Mouse (Mus musculus) stomach, postnatal 0 days (tissue): ENCODE results near the gene Slc24a3. TPM values are rescaled to one million over a fixed set of nuclear protein-coding genes. Genes with fewer than 3 reads are reported as not detected.

Experiments used
- ATAC-seq: fragments of 200-750 bp; cut with Nextera tagmentation; 2 replicates; pipeline ENCODE4 v1.8.0; 2017; ENCODE audit not compliant: low FRiP score, low TSS enrichment
- DNase-seq: peaks from one replicate; pipeline ENCODE4 v3.0.0-alpha.2; 2016; ENCODE audit warnings: low spot score
- H3K27ac ChIP-seq: fragments of 300-500 bp; sonication (generic); replicated peaks from 2 replicates; pipeline ENCODE4 v1.5.1; 2014; ENCODE audit warnings: mild to moderate bottlenecking, control low read depth
- H3K27me3 ChIP-seq: fragments of 300-500 bp; sonication (generic); 2 replicates; pipeline ENCODE4 v1.6.1; 2014; ENCODE audit warnings: low read length; ENCODE audit not compliant: control insufficient read depth, insufficient read depth
- H3K36me3 ChIP-seq: fragments of 300-500 bp; sonication (generic); 2 replicates; pipeline ENCODE4 v1.6.1; 2014; ENCODE audit warnings: low read length, mixed read lengths; ENCODE audit not compliant: control insufficient read depth, insufficient read depth
- H3K4me1 ChIP-seq: fragments of 300-500 bp; sonication (generic); replicated peaks from 2 replicates; pipeline ENCODE4 v1.6.1; 2014; ENCODE audit warnings: antibody characterized with exemption; ENCODE audit not compliant: control insufficient read depth, insufficient read depth
- H3K4me2 ChIP-seq: fragments of 300-500 bp; sonication (generic); replicated peaks from 2 replicates; pipeline ENCODE4 v1.6.1; 2014; ENCODE audit warnings: low read depth, mild to moderate bottlenecking, control low read depth, moderate library complexity
- H3K4me3 ChIP-seq: fragments of 300-500 bp; sonication (generic); 2 replicates; pipeline ENCODE4 v1.5.1; 2014; ENCODE audit warnings: low read depth, low read length, control low read depth
- H3K9ac ChIP-seq: fragments of 300-500 bp; sonication (generic); 2 replicates; pipeline ENCODE4 v1.6.1; 2014; ENCODE audit warnings: mild to moderate bottlenecking, low read length, control low read depth, mixed read lengths
- H3K9me3 ChIP-seq: fragments of 300-500 bp; sonication (generic); 2 replicates; pipeline ENCODE4 v1.6.1; 2016; ENCODE audit warnings: low read length; ENCODE audit not compliant: control insufficient read depth
- CTCF ChIP-seq: IDR thresholded peaks from 2 replicates; pipeline ENCODE4 v1.5.1; 2016; ENCODE audit warnings: antibody characterized with exemption, low read depth, mild to moderate bottlenecking, moderate library complexity
- EP300 ChIP-seq: optimal IDR thresholded peaks from 2 replicates; pipeline ENCODE3; 2016; ENCODE audit warnings: antibody characterized with exemption
- whole genome bisulfite sequencing: fragments of 180-500 bp; shearing (Covaris S2); extraction: QIAGEN DNeasy Blood & Tissue Kit; methylation state at CpG from one replicate; pipeline ENCODE4 v1.1.7; 2014; 5-methylcytosine and 5-hydroxymethylcytosine counted together
- polyA plus RNA-seq: library from polyadenylated mRNA; unstranded; fragments of >200 nt; fragmentation: Nextera tagmentation; extraction: Ambion mirVana; gene quantifications from 2 replicates; pipeline ENCODE4 v1.2.1, GENCODE M21; 2015

Slc24a3 gene
- polyA plus RNA-seq, 1 experiment from 2014 or later: 5.7 TPM

DNA sequence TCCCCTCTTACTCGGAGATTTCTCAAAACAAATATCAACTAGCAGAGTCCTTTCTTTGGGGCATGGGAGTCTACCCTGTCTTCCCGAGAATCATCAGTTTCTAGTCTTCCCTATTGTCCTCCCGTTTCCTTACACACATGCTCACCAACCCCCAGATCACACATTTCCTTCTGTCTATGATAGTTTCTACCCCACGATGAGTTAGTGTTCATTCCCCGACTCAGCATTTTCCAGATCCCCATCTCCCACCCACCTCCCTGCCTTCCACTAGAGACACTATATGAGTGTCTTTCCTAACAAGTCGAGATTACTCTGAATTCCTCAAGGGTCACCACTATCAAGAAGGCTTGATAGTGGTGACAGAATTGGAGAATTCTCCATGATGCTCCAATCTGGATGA is 1.7 kb upstream of the Slc24a3 start:
- H3K27me3 ChIP-seq: no peaks in the 10 kb centered on the region
- no peak overlapping the region for H3K4me2 ChIP-seq
- no peaks in the 10 kb centered on the region for H3K9me3 ChIP-seq
- WGBS: 82% methylated on average over 6 of the region's 6 CpGs
- DNase-seq: no peak
- no peak for TF ChIP-seq EP300
- H3K4me3 ChIP-seq: no peak overlapping the region
- no peak for ATAC-seq
- H3K27ac ChIP-seq: no peak overlapping the region
- no peaks in the 10 kb centered on the region for H3K36me3 ChIP-seq
- H3K9ac ChIP-seq: no peak overlapping the region
- no peaks in the 10 kb centered on the region for H3K4me1 ChIP-seq

DNA sequence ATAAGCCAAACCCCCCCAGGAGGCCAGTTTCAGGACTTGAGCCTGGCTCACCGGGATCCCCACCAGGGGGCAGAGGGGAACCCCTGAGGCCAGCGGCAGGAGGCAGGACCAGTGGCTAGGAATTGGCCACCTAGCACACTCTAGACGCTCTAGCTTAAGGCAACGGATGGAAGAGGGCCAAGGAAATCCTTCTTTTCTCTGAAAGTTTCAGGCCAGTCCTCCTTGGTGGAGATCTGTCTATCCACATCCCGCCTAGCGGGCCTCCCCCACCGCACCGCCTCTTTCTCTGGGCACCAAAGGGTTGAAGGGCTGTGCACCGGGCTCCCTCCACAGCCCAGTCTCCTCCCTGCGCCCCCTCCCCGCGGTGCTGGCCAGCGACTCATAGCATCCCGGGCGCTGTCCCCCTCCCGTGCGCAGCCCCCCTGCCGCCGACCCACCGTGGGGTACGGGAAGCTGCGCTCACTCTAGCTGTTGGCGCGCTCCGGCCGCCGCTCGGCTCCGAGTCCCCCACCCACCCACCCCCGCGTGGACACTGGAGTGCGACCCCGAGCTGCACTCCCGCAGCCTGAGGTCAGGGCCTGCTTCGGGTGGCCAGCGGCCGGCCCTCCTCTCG is 397 bp upstream of the Slc24a3 start:
- H3K4me2 ChIP-seq: peak overlapping the region; percentile 84
- no peaks in the 10 kb centered on the region for H3K36me3 ChIP-seq
- H3K4me1 ChIP-seq: no peaks in the 10 kb centered on the region
- under 1% methylated on average over 34 of the region's 38 CpGs for WGBS
- no peaks in the 10 kb centered on the region for H3K27me3 ChIP-seq
- DNase-seq (peak; percentile 61), ATAC-seq (peak; percentile 68)
- no peak for TF ChIP-seq EP300
- peak; percentile 79 for TF ChIP-seq CTCF
- peak overlapping the region; percentile 85 for H3K27ac ChIP-seq
- peak overlapping the region; percentile 74 for H3K4me3 ChIP-seq
- H3K9me3 ChIP-seq: no peaks in the 10 kb centered on the region
- H3K9ac ChIP-seq: peak overlapping the region; percentile 75

DNA sequence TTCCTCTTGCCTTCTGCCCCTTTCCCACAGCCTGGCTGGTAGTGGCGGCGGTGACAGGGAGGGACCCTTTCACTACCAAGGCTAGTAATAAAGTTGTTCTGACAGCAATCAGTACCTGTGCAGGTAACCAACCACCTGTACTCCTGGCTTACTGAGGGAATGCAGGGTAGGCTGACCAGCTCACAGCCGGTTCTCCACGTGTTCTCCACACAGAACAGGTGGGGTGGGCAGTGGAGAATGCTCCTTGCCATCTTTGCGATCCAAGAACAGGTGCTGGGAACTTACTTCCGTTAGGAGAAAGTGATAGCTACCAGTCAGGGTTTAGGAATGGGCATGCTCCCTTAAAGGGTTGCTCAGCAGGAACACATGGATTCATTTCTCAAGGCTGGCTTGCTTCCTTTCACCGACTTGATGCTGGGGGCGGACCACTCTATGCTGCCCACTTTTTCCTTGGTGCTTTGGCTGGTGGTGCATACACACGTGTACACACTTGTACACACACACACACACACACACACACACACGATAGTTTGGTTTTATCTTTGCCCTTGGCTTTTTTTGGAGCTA is 934 bp downstream of the Slc24a3 start:
- Histone ChIP-seq H3K4me3 (peak overlapping the region; percentile 74), H3K4me2 (peak overlapping the region; percentile 84), H3K27me3 (no peaks in the 10 kb centered on the region), H3K36me3 (no peaks in the 10 kb centered on the region), H3K4me1 (no peaks in the 10 kb centered on the region), H3K27ac (peak overlapping the region; percentile 85), H3K9me3 (no peaks in the 10 kb centered on the region), H3K9ac (peak overlapping the region; percentile 75)
- TF ChIP-seq CTCF (no peak), EP300 (no peak)
- WGBS: 9% methylated on average over 10 of the region's 10 CpGs
- ATAC-seq: no peak
- DNase-seq: no peak

GRCm38 (mm10) chr2:145172978-145173655 is 5.6 kb downstream of the Slc24a3 start:
- Histone ChIP-seq H3K9me3 (no peaks in the 10 kb centered on the region), H3K9ac (no peak overlapping the region), H3K36me3 (no peaks in the 10 kb centered on the region), H3K4me1 (no peaks in the 10 kb centered on the region), H3K4me3 (no peak overlapping the region), H3K27ac (no peak overlapping the region), H3K27me3 (no peaks in the 10 kb centered on the region), H3K4me2 (no peak overlapping the region)
- TF ChIP-seq CTCF: no peak
- TF ChIP-seq EP300: no peak
- no peak for ATAC-seq
- 84% methylated on average over 4 of the region's 4 CpGs for WGBS
- DNase-seq: no peak

GRCm38 (mm10) chr2:145175036-145175435 is 7.5 kb downstream of the Slc24a3 start:
- H3K27ac ChIP-seq: no peak overlapping the region
- no peaks in the 10 kb centered on the region for H3K36me3 ChIP-seq
- no peak overlapping the region for H3K9ac ChIP-seq
- DNase-seq (no peak), ATAC-seq (no peak)
- no peak overlapping the region for H3K4me3 ChIP-seq
- no peaks in the 10 kb centered on the region for H3K4me1 ChIP-seq
- H3K4me2 ChIP-seq: no peak overlapping the region
- no peaks in the 10 kb centered on the region for H3K9me3 ChIP-seq
- TF ChIP-seq EP300 (no peak), CTCF (no peak)
- H3K27me3 ChIP-seq: no peaks in the 10 kb centered on the region
- 87% methylated on average over 7 of the region's 7 CpGs for whole genome bisulfite sequencing

- TF ChIP-seq CTCF (no peak), EP300 (no peak)
- no peak for ATAC-seq
Measured at GRCm38 (mm10) chr2:145182410-145182809, 14.9 kb downstream of the Slc24a3 start.

More at GRCm38 (mm10) chr2:145182410-145182809, 14.9 kb downstream of the Slc24a3 start:
- H3K4me1 ChIP-seq: no peaks in the 10 kb centered on the region
- WGBS: 75% methylated on average over 8 of the region's 8 CpGs
- no peak for DNase-seq
- no peak overlapping the region for H3K4me3 ChIP-seq
- H3K9me3 ChIP-seq: no peaks in the 10 kb centered on the region
- H3K27me3 ChIP-seq: no peaks in the 10 kb centered on the region
- H3K4me2 ChIP-seq: no peak overlapping the region
- no peak overlapping the region for H3K9ac ChIP-seq
- no peaks in the 10 kb centered on the region for H3K36me3 ChIP-seq
- H3K27ac ChIP-seq: no peak overlapping the region
